Mouse (Mus musculus) adrenal gland (tissue): ENCODE data around the gene Carmil2.

Source experiments
- intact Hi-C: fragments of 180-260 bp; cut with DNase I; formaldehyde crosslinking; loops from one replicate; pipeline ENCODE4 v1.15.1; 2025
- long read RNA-seq, 2 experiments: library from polyadenylated mRNA; unstranded; transcript quantifications; one replicate each; pipeline ENCODE4 v2.0.0; 2020; ENCODE audit warnings: borderline replicate concordance in 1 of 2; ENCODE audit not compliant: insufficient replicate concordance in 1 of 2

Gene Carmil2
- long read RNA-seq, experiment 1: 0 reads
- long read RNA-seq, experiment 2, partial matches to known transcripts: 1 of 1 reads
- long read RNA-seq, experiment 2, other reads (novel, unspliced or antisense): 0 of 1 reads

DNA sequence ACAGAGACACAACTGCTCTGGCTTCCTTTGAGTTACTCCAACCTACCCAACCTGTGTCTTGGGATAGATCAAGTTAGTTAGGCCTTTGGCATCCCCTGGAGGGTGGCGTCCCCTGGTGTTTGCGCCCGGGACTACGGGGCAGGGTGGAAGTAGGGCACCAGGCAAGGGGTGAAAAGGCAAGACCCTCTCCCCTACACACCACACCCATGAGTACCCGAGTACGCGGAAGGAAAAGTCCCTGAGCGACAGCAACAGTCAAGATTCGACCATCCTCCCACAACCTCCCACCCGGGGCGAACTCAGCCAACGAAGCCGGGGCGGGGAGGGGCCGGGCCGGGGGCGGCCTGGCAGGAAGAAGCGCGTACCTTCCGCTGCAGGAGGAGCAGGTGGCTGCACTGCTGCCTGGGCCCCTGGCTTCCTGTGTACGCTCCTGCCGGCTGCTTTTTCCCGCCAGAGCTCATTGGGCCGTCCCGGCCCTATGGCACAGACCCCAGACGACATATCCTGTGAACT is at the start of gene Carmil2:
Carmil2 (plus strand) TSS at position 479 of the 513 bp plus-strand sequence.
- intact Hi-C loops: loop anchor here (5.0 kb wide), 1 partner anchor 64 kb away; no protein-coding TSS in a partner anchor

DNA sequence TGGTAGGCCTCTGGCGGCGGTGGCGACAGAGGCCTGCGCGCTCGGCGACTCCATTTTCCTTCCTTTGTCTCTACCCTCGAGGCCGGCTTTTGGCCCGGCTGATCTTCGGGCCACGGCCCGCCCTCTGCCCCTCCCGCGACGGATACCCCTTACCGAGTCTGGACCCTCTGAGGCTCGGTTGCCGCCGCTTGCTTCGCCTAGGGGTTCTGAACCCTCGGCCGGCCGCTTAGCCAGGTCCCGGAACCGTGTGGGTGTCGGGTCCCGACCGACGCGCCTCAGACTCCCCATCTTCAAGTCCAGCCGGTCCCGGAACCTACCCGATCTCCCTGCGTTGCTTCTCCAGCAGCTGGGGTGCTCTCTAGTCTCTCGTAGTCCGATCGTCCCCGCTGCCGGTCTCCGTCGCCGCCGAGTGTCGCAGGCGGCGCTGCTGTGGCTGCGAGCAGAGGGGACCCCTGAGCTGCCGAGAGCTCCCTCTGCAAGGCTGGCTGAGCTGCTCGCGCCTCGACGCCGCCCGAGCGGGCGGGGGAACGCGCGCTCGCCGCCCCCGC is 49.0 kb upstream of the Carmil2 start, which contains the start of gene Agrp:
Agrp (minus strand) TSS at position 431 of the 548 bp plus-strand sequence.
- intact Hi-C loops: no loop called here

DNA sequence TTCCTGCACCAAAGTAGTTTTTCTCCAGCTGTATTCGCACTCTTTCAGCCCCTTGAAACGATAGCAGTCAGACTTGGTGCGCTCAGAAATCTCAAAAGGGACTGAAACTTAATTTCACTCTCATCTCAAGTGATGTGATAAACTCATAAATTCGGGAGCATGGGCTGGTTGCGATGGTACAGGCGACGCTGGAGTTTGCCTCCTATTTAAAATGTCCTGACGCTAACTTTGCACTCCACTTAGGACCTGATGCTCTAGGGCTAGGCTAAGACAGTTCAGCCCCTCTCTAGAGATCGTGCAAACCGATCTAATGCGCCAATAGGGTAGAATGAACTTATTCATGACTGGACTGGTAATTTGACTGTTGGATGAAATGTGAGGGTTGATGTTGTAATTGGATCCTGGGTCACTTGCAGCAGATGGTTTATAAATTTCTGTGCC is 48.5 kb upstream of the Carmil2 start:
- intact Hi-C loops: no loop called here

GRCm38 (mm10) chr8:105638510-105638909 is 47.6 kb upstream of the Carmil2 start:
- intact Hi-C loops: no loop called here

DNA sequence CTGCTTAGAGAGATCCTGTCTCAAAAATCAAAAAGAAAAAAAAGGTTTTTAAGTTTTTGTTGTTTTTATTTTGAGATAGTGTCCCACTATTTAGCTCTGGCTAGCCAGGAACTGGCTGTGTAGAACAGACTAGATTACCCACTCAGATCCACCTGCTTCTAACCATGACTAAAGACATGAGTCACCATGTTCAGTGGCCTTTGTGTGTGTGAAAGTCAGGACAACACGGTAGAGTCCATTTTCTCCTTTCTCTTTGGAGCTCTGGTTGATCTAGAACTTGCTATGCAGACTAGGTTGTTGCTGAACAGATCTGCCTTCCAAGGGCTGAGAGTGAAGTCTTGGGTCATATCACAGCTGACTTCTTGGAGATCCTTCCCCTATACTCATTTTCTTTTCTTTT is 46.2 kb upstream of the Carmil2 start:
- intact Hi-C loops: no loop called here

DNA sequence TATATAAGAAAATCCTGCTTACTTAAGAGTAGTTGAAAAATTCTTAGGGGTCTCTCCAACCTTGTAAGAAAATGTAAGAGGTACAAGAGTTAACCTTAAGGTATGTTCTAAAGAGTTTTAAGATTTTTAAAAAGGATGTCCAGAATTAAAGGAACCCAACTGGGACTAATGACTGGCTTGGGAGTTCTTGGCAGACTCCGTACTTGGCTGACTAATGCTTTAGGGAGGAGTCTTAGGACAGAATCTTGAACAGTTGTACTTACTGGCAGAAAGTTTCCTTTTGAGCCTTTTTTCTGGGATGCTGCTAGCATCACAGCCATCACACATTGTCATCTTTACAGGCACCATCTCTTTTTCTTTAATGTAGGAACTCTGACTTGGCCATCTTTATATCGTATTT is 45.6 kb upstream of the Carmil2 start:
- intact Hi-C loops: no loop called here

GRCm38 (mm10) chr8:105645205-105645604 is 40.9 kb upstream of the Carmil2 start:
- intact Hi-C loops: no loop called here

DNA sequence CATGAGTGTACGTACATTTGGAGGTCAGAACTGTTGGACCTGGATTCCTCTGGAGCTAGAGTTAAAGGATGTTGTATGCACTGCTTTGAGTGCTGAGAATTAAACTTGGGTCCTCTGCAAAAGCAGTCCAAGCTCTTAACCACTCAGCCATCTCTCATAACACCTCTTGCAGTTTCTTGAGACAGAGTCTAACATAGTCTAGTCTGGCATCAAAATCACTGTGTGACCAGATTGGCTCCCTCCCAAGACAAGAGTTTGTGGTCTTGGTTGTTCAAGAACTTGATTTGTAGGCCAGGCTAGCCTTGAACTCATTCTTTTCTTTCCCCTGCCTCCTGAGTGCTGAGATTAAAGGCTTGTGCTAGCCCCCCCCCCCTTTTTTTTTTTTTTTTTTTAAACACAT is 37.1 kb upstream of the Carmil2 start:
- intact Hi-C loops: no loop called here

- intact Hi-C loops: no loop called here
Measured at GRCm38 (mm10) chr8:105657641-105658040, 28.4 kb upstream of the Carmil2 start.

GRCm38 (mm10) chr8:105661167-105661566 is 24.9 kb upstream of the Carmil2 start:
- intact Hi-C loops: no loop called here

- intact Hi-C loops: no loop called here
Measured at GRCm38 (mm10) chr8:105677891-105678290, 8.2 kb upstream of the Carmil2 start.

DNA sequence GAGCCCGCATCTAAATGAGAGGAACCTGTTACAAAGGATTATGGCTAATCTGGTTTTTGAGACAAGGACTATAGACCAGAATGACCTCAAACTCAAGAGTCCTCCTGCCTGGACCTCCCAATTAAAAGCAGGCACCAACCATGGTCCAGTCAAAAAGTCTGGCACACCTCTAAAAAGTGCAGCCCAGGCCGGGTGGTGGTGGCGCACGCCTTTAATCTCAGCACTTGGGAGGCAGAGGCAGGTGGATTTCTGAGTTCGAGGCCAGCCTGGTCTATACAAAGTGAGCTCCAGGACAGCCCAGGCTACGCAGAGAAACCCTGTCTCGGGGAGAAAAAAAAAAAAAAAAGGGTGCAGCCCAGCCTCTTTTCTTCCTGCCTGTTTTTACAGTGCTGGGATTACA is 749 bp upstream of the Carmil2 start:
- intact Hi-C loops: loop anchor here (5.0 kb wide), 1 partner anchor 63 kb away; no protein-coding TSS in a partner anchor

- intact Hi-C loops: loop anchor here (5.0 kb wide), 1 partner anchor 64 kb away; no protein-coding TSS in a partner anchor
Measured at GRCm38 (mm10) chr8:105686551-105686950, 477 bp downstream of the Carmil2 start.

DNA sequence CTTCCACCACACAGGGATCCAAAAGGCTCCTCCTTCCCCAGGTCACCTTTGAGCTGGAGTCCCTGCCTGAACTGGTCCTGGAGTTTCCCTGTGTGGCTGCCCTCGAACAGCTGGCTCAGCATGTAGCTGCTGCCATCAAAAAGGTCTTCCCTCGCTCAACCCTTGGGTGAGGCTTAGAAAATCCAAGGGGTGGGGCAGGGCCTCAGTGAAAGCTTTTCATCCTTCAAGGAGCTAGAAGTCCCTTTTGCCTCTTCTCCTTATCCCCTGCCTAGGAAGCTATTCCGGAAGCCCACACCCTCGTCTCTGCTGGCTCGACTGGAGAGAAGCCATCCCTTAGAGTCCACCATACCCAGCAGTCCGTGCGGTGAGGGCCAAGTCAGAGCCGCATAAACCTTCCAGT is 1.4 kb downstream of the Carmil2 start:
- intact Hi-C loops: loop anchor here (5.0 kb wide), 1 partner anchor 65 kb away; no protein-coding TSS in a partner anchor

GRCm38 (mm10) chr8:105688242-105688752 is 2.2 kb downstream of the Carmil2 start:
- intact Hi-C loops: loop anchor here (5.0 kb wide), 1 partner anchor 66 kb away; no protein-coding TSS in a partner anchor

DNA sequence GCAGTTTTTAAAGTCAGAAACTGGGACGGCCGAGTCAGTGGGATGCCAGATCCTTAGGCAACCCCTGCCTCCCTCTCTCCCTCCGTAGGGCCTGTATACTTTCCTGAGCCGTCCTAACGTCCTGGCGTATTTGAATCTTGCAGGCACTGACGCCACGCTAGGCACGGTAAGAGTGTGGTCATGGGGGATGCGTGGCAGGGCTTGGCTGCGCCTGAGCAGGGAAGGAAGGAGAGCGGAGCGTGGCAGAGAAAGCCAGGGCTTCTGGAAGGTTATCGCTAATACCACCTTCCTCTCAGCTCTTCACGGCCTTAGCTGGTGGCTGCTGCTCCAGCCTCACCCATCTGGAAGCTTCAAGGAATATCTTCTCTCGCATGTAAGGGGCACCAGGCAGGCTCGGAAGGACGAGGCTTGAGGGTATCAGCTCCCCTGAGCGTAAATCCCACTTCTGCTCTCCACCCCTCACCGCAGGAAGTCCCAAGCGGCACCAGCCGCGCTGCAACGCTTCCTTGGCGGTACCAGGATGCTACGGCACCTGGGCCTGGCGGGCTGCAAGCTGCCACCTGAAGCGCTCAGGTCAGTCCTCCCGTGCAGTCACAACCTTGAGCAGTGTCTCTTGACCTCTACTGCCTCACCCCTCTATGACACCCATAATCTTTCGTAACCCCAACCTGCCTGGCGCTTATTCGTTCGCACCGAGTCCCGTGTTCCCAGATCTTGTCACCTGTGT is 3.3 kb downstream of the Carmil2 start:
- intact Hi-C loops: loop anchor here (5.0 kb wide), 1 partner anchor 67 kb away; no protein-coding TSS in a partner anchor

GRCm38 (mm10) chr8:105689983-105690360 is 3.9 kb downstream of the Carmil2 start:
- intact Hi-C loops: loop anchor here (5.0 kb wide), 1 partner anchor 68 kb away; no protein-coding TSS in a partner anchor

- intact Hi-C loops: no loop called here
Measured at GRCm38 (mm10) chr8:105690978-105691377, 4.9 kb downstream of the Carmil2 start.

DNA sequence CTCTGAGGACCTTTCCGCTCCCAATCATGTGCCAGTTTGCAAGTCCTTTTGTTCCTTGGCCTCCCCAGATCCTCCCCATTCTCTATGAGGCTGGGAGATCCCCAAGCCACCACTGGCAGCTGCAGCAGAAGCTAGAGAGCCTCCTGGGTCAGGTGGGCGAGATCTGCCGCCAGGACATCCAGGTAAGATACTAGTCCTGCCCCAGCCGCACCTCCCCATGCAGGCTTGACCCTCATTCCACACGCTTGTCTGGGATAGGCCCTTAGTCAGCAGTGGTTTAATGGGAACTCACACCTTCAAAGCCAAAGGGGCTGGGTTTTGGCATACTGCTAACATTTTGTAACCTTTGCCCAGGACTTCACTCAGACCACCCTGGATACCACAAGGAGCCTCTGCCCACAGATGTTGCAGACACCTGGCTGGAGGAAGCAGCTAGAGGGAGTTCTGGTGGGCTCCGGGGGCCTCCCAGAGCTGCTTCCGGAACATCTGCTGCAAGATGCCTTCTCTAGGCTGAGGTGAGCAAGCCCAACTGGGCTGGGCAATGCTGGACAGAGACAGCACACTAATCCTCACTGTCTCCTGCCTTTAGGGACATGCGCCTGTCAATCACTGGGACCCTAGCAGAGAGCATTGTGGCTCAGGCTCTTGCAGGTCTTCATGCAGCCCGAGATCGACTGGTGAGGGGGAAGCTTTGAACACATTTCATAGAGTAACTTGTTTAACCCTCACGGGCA is 6.5 kb downstream of the Carmil2 start:
- intact Hi-C loops: no loop called here

- intact Hi-C loops: no loop called here
Measured at GRCm38 (mm10) chr8:105693648-105694047, 7.6 kb downstream of the Carmil2 start.
